Mouse (Mus musculus) T-helper 17 cell (primary cell): ENCODE data around the gene Spry1.

Experiments
- in situ Hi-C, 2 experiments: fragments of 300-600 bp; cut with MboI, MseI; formaldehyde crosslinking; loops; 1 replicate in 1 of 2; 2 replicates in 1 of 2; pipeline ENCODE4 v1.15.1; 2025; ENCODE audit warnings: high pct_unique_total_duplicates in 2 of 2

The Spry1 gene

DNA sequence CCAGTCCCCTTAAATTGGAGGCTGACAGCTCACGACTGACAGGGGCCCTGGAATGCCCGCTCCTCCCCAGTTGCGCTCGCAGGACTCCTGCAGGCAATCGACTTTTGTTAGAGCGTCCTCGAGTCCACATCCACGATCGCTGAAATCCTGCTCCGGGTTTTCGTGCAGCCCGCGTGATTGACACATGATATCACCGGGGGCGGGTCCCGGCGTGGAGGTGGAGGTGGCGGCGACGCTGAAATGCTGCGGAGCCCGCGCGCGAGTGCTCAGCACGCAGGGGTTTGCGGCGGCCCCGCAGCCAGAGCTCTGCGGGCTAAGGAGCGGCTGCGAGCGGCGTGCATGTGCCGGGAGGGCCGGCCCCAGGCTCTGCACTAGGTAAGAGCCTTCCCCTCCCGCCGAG lies at the start of gene Spry1:
Gene Spry1, plus strand, starts transcription at position 258 of the 400 bp plus-strand sequence.
- in situ Hi-C loops: loop anchor here in 1 of 2 experiments (5.0 to 25.0 kb wide), 4 partner anchors 38 to 565 kb away; no protein-coding TSS in a partner anchor

DNA sequence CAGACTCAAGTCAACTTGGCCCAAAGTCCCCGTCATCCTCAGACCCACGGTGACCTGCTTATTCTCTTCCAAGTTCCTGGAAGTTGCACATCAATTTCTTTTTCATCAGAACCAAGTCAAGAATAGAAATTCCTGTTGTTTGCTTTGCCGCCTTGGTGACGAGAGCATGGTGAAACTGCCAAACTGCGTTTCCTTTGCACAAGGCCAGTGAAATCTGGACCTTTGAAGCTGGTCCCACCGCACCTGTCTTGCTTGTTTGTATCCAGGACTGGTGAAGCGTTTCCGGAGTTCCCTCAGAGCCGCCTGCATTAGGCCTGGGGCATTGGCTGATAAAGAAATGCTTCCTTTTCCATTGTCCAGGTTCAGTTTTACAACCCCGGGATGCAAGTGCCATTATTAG lies 44.0 kb upstream of the Spry1 start:
- in situ Hi-C loops: no loop called here

DNA sequence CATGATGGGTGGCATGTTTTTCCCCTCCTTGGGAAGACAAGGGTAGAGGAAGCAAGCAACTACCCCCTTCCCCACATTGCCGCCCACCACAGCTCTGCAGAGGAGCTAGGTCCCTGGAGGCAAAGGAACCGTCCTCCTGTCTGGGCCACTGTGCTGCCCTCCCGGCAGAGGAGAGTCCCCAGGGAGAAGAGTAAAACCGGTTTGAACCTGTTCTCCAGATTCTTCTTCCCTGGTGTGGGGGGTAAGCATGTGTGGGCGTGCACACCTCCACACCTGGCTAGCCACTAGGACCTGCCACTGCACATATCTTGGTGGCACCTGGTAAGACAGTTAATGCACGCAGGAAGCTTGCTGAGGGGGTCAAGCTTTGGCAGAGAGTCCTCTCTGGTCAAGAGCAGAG lies 43.2 kb upstream of the Spry1 start:
- in situ Hi-C loops: no loop called here

DNA sequence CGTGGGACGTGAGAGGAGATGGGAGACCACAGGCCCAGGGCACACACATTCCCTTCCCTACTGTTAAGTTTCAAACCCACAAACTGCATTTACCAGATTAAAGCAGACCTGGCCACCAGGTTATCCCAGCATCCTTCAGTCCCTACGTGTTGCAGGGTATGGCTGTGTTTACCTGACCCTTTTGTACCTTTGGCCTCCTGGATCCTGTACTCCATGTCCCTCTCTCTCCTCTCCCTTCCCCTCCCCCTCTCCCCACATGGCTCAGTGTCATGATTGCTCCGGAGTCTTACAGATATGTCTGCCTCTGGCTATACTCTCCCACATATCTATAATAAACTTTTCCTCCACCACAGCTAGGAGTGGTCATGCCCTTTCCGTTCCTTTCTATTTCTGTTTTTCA lies 42.5 kb upstream of the Spry1 start:
- in situ Hi-C loops: no loop called here

DNA sequence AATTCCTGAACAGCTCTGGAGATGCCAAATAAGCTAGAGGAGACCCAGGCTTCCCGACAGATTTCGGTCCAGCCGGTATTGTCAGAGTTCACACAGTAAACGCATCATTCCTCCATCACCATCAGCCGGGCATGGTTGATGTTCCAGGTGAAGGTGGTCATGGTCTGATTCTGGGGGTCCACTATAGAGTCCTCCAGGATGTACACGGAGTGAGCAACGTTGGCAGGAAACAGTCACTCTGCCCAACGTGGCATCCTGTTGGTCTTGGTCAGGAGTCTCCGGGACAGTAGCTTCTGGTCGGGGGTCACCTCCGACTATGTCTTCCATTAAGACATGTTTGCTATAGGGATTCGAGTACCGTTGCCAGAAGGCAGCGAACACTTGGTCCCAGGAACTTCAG lies 40.1 kb upstream of the Spry1 start:
- in situ Hi-C loops: loop anchor here (25.0 kb wide), 3 partner anchors 588 to 1263 kb away; no protein-coding TSS in a partner anchor

DNA sequence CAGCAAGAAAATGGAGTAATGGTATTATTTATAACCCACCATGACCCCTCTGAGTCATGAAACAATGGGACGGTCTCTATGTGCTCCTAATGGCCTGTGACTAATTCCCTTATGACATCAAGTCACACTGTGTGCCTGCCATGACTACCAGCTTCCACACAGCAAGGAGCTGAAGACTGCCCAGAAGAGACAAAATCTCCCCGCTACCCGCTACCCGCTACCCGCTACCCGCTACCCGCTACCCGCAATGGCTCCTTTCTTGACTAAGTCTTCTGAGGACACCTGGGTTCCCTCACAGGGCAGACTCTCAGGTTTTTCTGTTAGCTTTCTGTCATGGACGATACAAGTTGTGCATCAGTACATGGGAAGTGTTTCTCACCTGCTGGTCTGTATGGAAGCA lies 37.4 kb upstream of the Spry1 start:
- in situ Hi-C loops: loop anchor here (25.0 kb wide), 3 partner anchors 585 to 1260 kb away; no protein-coding TSS in a partner anchor

DNA sequence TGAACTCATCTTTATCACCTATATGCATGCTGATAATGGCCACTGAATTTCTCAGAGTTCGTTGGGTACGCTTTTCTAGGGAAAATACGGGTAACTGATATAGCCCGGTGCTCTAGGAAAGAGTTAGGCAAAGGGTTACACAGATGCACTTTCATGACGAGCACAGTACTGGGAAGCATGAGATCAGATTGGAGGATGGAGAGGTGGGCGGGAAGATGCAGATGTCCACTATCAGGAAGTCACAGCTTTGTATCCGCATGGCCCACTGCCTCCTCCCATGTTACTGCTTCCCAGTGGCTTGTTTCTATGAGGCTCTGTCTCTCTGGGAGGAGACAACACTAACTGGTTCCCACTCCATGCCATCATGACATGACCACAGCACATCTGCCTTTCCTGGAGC lies 36.9 kb upstream of the Spry1 start:
- in situ Hi-C loops: loop anchor here (25.0 kb wide), 3 partner anchors 584 to 1259 kb away; no protein-coding TSS in a partner anchor

DNA sequence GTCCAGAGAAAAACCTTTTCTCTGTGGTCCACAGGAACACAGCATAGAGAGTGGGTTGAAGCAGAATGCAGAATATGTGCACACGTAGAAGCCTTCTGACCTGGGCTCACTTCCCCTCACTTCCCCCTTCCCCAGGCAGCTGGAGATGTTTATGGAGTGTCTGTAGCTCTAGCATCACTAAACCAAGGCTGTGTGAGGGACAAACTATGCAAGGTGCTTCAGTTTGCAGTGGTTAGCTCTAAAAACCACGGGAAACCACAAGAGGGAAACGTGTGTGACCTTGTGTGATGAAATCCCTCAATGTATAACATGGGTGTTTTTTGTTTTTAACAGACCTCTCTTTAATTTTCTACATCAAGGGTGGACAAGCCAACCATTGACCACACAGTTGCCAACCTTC lies 36.2 kb upstream of the Spry1 start:
- in situ Hi-C loops: loop anchor here (25.0 kb wide), 3 partner anchors 584 to 1259 kb away; no protein-coding TSS in a partner anchor

DNA sequence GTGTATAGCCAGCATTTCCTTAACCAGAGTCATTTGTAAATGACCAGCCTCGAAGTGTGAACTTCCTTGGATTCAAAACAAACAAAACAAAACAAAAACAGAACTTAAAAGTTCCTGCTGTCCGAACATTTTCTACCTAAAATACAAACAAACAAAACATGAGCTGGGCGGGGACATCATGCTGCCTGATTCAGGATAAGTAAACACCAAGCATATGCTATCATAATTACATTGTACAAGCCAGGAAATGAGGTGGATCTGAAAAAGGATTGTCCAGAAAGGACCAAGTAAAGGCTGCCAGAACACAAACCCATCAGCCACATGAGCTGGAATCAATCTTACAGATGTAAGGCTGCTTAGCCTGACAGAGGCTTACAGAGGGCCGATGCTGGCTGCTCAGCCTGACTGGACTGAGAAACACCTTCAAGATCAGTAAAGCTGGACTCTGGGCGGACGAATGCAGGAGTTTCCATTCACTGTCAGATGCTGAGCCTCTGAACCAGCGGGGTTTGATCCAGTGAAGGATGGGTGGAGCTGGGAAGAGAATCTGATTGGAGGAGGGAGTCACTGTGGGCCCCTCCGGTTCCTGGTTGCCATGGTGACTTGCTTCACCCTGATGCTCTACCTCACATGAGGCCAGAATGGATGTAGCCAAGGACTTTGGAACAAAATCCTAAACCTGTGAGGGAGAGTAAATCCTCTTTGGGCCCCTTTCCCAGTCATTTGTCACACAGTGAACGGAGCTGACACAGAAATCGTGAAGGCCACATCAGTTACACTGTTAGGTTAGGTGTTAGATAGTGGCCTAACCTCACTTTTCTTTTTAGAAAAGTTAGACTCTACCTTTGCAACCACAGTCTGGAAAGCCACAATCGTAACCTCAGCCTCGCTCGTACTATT lies 34.5 kb upstream of the Spry1 start:
- in situ Hi-C loops: loop anchor here (25.0 kb wide), 3 partner anchors 582 to 1257 kb away; no protein-coding TSS in a partner anchor

DNA sequence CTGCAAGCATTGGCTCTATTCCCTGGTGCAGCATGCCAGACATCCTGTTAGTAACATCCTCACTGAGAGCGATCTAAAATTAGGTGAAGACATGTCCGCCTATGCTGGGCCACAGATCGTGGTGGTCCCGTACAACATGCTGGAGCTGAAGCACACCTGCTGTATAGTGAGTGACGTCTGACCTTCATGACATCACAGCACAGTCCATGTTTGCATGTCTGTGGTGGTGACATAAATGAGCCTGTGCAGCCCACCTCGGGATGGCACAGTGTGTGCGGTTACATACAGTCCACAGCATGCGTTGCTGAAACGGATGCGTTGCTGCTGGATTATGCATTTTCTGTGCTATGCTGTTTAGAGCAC lies 33.9 kb upstream of the Spry1 start:
- in situ Hi-C loops: loop anchor here (25.0 kb wide), 3 partner anchors 581 to 1256 kb away; no protein-coding TSS in a partner anchor

DNA sequence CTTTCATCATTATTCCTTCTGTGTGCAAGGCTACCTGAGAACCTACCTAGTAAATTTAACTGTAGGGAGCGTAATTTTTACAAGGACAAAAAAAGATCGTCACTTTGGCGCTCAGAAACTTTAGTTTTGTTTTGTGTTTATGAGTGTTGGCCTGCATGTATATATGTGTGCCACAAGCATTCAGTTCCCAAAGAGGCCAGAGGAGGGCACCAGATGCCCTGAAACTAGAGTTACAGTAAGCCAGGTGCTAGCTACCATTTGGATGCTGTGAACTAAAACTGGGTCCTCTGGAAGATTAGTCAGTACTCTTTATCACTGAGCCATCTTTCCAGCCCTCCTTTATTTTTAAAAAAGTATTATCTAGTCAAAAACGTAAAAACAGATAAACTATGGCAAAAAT lies 30.8 kb upstream of the Spry1 start:
- in situ Hi-C loops: loop anchor here (25.0 kb wide), 3 partner anchors 578 to 1253 kb away; no protein-coding TSS in a partner anchor

DNA sequence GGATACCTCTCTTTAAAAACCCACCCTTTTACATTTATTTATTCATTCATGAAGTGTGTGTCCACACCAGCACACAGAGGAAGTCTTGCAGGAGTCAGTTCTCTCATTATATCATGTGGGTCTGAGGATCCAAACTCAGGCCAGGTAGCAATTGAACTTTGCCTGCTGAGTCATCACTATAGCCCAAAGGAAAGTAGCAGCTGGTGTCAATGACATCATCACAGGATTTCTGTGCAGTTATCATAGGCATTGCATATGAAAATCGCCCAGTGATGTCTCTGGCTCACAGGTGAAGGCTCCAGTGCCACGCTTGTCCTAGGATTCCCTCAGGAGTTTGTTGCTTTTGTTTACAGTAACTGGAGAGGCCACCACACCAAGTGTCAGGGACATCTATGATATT lies 29.1 kb upstream of the Spry1 start:
- in situ Hi-C loops: loop anchor here (10.0 to 25.0 kb wide), 4 partner anchors 577 to 1252 kb away; no protein-coding TSS in a partner anchor

DNA sequence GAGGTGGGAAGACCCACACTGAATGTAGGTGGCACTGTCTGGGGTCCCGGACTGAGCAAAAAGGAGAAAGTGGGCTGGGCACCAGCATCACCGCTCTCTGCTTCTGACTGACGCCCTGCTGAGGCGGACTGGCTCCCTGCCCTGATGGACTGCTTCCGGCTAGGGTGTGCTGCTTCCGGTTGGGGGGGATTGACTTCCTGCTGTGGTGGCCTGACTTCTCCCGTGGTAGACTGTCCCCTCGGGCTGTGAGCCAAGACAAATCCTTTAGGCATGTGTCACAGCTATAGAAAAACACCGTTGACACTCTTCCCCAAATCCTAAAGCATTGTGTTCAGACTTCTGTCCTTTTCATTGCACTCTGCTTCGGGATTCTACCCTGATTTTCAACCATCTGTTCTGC lies 26.0 kb upstream of the Spry1 start:
- in situ Hi-C loops: loop anchor here (10.0 to 25.0 kb wide), 4 partner anchors 574 to 1249 kb away; no protein-coding TSS in a partner anchor

DNA sequence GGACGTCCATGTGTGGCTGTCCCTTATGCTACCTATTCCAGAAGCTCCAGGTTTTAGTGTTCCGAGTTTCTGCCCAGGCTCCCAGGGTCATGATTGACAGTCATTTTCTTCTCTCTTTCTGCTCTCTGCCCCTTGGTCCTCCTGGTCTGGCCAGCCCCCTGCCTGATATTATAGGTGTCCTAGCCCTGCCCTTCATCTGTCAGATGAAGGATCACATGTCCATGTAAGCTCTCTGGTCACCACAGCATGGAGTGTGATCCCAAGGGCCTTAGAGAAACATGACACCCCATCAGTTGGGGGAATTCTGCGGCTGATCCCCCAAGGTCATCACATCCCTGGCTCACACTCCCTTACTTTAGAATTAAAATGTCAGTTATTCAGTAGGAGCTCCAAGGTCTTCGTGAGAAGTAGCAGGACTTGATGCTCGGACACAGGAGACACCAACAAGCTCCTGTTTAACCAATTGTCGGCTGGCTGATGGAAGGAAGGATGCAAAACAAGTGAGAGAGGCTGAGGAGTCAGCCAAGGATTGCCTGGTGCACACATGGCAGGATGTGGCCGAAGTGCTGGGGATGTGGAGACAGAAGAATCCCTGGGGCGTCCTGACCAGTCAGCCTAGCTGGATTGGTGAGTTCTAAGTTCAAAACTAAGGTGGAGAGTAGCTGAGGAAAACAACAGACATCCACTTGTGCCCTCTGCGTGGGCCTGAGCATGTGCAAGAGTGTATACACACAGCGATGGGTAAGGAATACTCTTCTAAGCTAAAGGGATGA lies 24.7 kb upstream of the Spry1 start:
- in situ Hi-C loops: loop anchor here (10.0 to 25.0 kb wide), 4 partner anchors 572 to 1247 kb away; no protein-coding TSS in a partner anchor

DNA sequence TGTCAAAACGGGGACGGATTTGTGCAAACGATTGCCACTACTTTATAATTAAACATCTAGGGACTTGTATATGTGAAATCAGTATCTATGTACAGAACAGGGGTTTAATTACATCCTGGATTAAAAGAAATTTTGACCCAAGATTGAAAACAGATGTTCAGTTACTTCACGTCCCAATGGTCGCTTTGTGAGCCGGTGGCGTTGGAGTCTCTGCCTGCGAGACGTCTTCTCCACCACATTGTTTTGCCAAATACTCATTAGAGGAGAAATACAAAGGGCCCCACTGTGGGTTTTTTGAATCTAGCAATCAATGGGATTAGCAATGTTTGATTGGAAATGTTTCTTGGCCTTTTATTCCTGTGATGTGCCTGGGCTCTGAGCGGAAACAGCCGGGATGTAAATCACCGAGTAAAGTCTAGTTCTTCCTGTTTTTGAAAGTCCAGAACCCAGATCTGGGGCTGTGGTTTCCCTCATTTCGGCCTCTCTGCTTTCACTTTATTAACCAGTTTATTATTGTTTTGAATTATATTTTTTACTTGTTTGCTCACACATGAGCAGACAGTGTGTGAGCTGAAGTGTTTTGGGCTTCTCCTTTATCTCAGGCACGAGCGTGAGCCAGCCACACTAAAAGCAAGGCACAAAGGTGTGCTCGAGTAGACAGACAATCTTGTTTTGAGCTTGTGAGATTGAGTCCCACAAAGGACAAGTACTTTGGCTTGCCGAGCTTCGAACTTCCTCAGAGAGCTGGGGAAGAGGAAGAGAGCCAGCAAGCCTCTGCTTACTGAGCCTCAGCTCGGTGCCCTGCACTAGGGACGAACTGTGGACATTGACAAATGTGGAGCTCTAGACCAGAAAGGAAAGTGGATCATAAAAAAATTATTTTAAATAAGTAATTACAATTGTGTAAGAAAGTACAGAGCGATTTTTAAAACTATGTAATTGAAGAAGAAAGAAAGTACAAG lies 22.9 kb upstream of the Spry1 start:
- in situ Hi-C loops: loop anchor here (10.0 to 25.0 kb wide), 4 partner anchors 570 to 1245 kb away; no protein-coding TSS in a partner anchor

DNA sequence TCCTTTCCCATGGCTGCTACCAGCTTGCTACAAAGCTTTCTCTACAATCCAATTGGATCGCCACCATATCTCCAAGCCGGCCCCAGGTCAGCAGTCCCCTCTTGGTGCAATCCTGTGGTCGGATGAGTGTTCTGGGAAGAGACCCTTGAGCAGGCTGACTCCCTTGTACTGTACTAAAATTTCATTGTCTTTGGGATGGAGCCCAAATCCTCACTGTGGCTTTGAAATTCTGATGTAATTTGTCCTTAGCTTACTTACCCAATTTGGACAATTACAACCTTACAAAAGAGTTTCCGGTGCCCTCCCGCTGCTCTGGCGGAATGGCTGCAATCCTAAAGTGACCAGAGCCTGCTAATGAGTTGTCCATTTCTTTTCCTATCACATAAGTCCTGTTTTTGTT lies 7.5 kb upstream of the Spry1 start:
- in situ Hi-C loops: loop anchor here in 1 of 2 experiments (10.0 to 25.0 kb wide), 2 partner anchors 355 to 573 kb away; no protein-coding TSS in a partner anchor

DNA sequence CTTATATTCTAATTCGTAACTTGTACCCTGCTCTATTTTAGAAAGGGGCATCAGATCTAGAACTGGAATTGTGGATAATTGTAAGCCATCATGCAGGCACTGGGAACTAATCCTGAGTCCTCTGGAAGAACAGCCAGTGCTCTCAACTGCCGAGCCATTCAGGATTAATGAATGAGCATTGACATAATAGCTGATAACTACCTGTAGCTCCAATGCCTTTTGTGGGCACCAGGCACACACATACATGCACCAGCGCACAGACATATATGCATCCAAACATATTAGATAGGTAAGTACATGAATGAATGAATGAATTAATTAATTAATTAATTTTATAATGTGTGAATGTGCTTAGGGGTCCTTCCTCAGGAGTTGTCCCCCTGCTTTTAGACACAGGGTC lies 7.0 kb upstream of the Spry1 start:
- in situ Hi-C loops: loop anchor here in 1 of 2 experiments (10.0 to 25.0 kb wide), 2 partner anchors 355 to 572 kb away; no protein-coding TSS in a partner anchor

DNA sequence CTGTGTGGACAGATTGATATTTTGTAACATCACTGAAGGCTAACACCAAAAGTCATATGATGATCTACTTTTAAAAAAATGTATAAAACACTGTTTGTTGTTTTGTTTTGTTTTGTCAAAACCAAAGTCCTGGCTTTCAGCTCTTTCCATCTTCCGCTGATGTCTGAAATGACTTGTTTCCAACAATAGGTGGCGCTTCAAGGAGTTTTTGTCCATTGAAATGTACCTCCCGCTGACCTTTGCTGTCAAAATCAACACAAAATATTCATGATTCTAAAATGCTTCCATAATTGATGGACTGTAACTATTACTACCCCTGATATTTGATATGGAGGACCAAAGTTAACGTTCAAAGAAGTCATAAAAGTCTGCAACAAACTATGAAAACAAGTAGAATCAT lies 5.1 kb upstream of the Spry1 start:
- in situ Hi-C loops: loop anchor here in 1 of 2 experiments (10.0 to 25.0 kb wide), 2 partner anchors 353 to 570 kb away; no protein-coding TSS in a partner anchor

DNA sequence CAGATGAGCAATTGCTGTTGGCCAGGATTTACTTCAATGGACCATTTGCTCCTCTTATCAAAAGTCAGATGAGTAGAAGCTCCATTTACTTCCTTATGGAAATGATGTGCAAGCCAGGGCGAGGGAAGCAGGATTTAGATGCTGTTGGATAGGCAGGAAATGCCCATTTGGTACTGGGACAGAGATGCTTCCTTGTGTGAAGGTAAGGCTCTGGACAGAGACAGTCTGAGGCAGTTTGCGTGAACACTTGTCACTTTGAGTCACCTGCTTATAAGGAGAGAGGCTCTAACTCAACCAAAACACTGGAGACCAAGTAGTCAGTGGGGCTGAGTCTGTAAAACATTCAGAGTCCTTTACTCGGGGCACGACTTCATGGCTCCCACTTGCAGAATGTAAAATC lies 2.8 kb upstream of the Spry1 start:
- in situ Hi-C loops: loop anchor here in 1 of 2 experiments (10.0 to 25.0 kb wide), 2 partner anchors 350 to 568 kb away; no protein-coding TSS in a partner anchor

DNA sequence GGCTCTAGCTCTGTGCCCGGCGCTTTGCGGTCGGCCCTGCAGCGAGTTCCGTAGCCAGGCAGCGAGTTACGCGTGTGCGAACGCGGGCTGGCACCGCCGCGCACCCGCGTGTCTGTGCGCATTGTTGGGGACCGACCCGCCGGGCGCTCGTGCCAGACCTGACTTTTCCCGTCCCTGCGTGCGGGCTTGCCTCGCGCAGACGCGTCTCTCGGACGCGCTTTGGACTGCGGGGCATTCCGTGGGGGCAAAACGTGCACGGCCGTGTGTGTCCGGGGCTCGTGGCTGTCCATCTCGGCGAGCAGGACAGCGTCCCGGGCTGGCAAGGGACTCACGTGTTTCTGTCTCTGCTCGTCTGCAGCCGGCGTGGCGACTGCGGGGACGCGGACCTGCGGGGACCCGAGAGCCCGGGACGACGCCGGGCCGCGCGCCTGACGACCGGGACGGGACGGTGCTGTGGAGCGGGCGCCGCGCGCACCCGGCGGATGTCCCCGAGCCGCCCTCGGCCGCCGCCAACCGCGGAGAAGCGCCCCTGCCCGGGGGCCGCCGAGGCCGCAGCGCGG lies 495 bp downstream of the Spry1 start:
- in situ Hi-C loops: loop anchor here in 1 of 2 experiments (5.0 to 25.0 kb wide), 3 partner anchors 37 to 347 kb away; no protein-coding TSS in a partner anchor
